Mouse (Mus musculus): Measurements from ENCODE around the gene Unk.

GRCm38 (mm10) chr11:116042372-116043138 lies 12.4 kb downstream of the Unk start:
- TF ChIP-seq CTCF (IDR thresholded peaks at IDR 0.05; ENCODE audit: low read depth, low read length): no peak
- no peak for TF ChIP-seq POLR2A (IDR thresholded peaks at IDR 0.05; ENCODE audit: borderline replicate concordance, low read depth, low read length)
